Mouse (Mus musculus) MEL (cell line): ENCODE measurements around the gene Tdp1. TPM values are rescaled to one million over a fixed set of nuclear protein-coding genes. Genes with fewer than 3 reads are reported as not detected.
A peak's percentile ranks its signal among the peaks of the same experiment; 100 is the strongest.

Experiments used
- DNase-seq: peaks from one replicate; pipeline ENCODE4 v3.0.0; 2011; ENCODE audit warnings: low read depth, low spot score
- H3K27ac ChIP-seq: 2 replicates; pipeline ENCODE4 v1.5.1; 2012; ENCODE audit warnings: low read depth, mild to moderate bottlenecking, control low read depth, low read length, moderate library complexity; ENCODE audit not compliant: control insufficient read depth
- H3K27me3 ChIP-seq, 2 experiments: fragments of 150-350 bp in 1 of 2; sonication (generic) in 1 of 2; 2 replicates each; pipeline ENCODE4 v1.6.1; 2012; ENCODE audit warnings: low read length in 2 of 2, mild to moderate bottlenecking in 2 of 2, improper control_type of control experiment in 1 of 2, moderate library complexity in 1 of 2; ENCODE audit not compliant: insufficient read depth in 2 of 2, control insufficient read depth in 1 of 2
- H3K36me3 ChIP-seq, 2 experiments: 2 replicates each; pipeline ENCODE4 v1.6.1; 2012 to 2014; ENCODE audit warnings: low read length in 2 of 2, improper control_type of control experiment in 1 of 2, inconsistent platforms in 1 of 2, mild to moderate bottlenecking in 1 of 2; ENCODE audit not compliant: insufficient read depth in 2 of 2, control insufficient read depth in 1 of 2
- H3K4me1 ChIP-seq, 2 experiments: fragments of 150-350 bp in 1 of 2; sonication (generic) in 1 of 2; 2 replicates each; pipeline ENCODE4 v1.6.1; 2012; ENCODE audit warnings: low read length in 2 of 2, improper control_type of control experiment in 1 of 2, mild to moderate bottlenecking in 1 of 2; ENCODE audit not compliant: insufficient read depth in 2 of 2, control insufficient read depth in 1 of 2
- H3K4me3 ChIP-seq, 2 experiments: fragments of 150-350 bp in 1 of 2; sonication (generic) in 1 of 2; 2 replicates each; pipeline ENCODE4 v1.5.1; 2012; ENCODE audit warnings: low read depth in 2 of 2, low read length in 2 of 2, mild to moderate bottlenecking in 2 of 2, moderate library complexity in 2 of 2, control low read depth in 1 of 2, improper control_type of control experiment in 1 of 2; ENCODE audit not compliant: control insufficient read depth in 1 of 2, insufficient read depth in 1 of 2
- H3K79me2 ChIP-seq: 2 replicates; pipeline ENCODE4 v1.6.1; 2012; ENCODE audit warnings: mild to moderate bottlenecking, low read length, moderate library complexity; ENCODE audit not compliant: control insufficient read depth, poor library complexity, insufficient read depth
- H3K9ac ChIP-seq: 2 replicates; pipeline ENCODE4 v1.6.1; 2012; ENCODE audit warnings: low read depth, mild to moderate bottlenecking, control low read depth, low read length, moderate library complexity; ENCODE audit not compliant: control insufficient read depth, poor library complexity, severe bottlenecking
- H3K9me3 ChIP-seq: fragments of 150-350 bp; sonication (generic); replicated peaks from 2 replicates; pipeline ENCODE4 v1.6.1; 2012; ENCODE audit warnings: mild to moderate bottlenecking, low read length, improper control_type of control experiment, moderate library complexity; ENCODE audit not compliant: insufficient read depth
- BHLHE40 ChIP-seq: IDR thresholded peaks from 2 replicates; pipeline ENCODE4 v1.6.1; 2012; ENCODE audit warnings: low read depth, mild to moderate bottlenecking, inconsistent platforms, low read length, improper control_type of control experiment, borderline replicate concordance
- CTCF ChIP-seq, 3 experiments: IDR thresholded peaks in 2 of 3; conservative IDR thresholded peaks in 1 of 3; 2 replicates each; pipeline ENCODE4 v1.5.1; 2011 to 2012; ENCODE audit warnings: low read length in 3 of 3, low read depth in 2 of 3, mild to moderate bottlenecking in 2 of 3, improper control_type of control experiment in 1 of 3, inconsistent platforms in 1 of 3, mixed read lengths in 1 of 3, moderate library complexity in 1 of 3; ENCODE audit not compliant: control insufficient read depth in 1 of 3, insufficient read depth in 1 of 3, poor library complexity in 1 of 3, severe bottlenecking in 1 of 3
- E2F4 ChIP-seq: IDR thresholded peaks from 2 replicates; pipeline ENCODE4 v1.6.1; 2011; ENCODE audit warnings: low read depth, low read length, improper control_type of control experiment, borderline replicate concordance
- EP300 ChIP-seq, 2 experiments: IDR thresholded peaks; 2 replicates each; pipeline ENCODE4 v1.6.1; 2011; ENCODE audit warnings: improper control_type of control experiment in 2 of 2, low read length in 2 of 2, low read depth in 1 of 2, mild to moderate bottlenecking in 1 of 2
- GABPA ChIP-seq: IDR thresholded peaks from 2 replicates; pipeline ENCODE4 v1.6.1; 2012; ENCODE audit warnings: low read depth, mild to moderate bottlenecking, inconsistent platforms, low read length, improper control_type of control experiment, moderate library complexity
- HCFC1 ChIP-seq: IDR thresholded peaks from 2 replicates; pipeline ENCODE4 v1.6.1; 2012; ENCODE audit warnings: low read depth, mild to moderate bottlenecking, inconsistent platforms, low read length, improper control_type of control experiment, moderate library complexity
- JUND ChIP-seq: IDR thresholded peaks from 2 replicates; pipeline ENCODE4 v1.6.1; 2011; ENCODE audit warnings: low read depth, mild to moderate bottlenecking, improper control_type of control experiment, low read length
- MEF2A ChIP-seq: IDR thresholded peaks from 2 replicates; pipeline ENCODE4 v1.6.1; 2014; ENCODE audit warnings: low read depth, mild to moderate bottlenecking, inconsistent platforms, low read length, improper control_type of control experiment; ENCODE audit not compliant: poor library complexity, insufficient replicate concordance, severe bottlenecking; ENCODE audit errors: extremely low read depth
- POLR2A ChIP-seq, 2 experiments: IDR thresholded peaks; 2 replicates each; pipeline ENCODE4 v1.6.1; 2011 to 2012; ENCODE audit warnings: low read length in 2 of 2, mild to moderate bottlenecking in 2 of 2, control low read depth in 1 of 2, improper control_type of control experiment in 1 of 2, low read depth in 1 of 2, moderate library complexity in 1 of 2; ENCODE audit not compliant: control insufficient read depth in 1 of 2, insufficient read depth in 1 of 2, poor library complexity in 1 of 2
- RAD21 ChIP-seq: IDR thresholded peaks from 2 replicates; pipeline ENCODE4 v1.6.1; 2011; ENCODE audit warnings: mild to moderate bottlenecking, low read depth, low read length, improper control_type of control experiment
- RCOR1 ChIP-seq: IDR thresholded peaks from 2 replicates; pipeline ENCODE4 v1.6.1; 2012; ENCODE audit warnings: low read depth, mild to moderate bottlenecking, inconsistent platforms, low read length, improper control_type of control experiment
- SMC3 ChIP-seq: IDR thresholded peaks from 2 replicates; pipeline ENCODE4 v1.6.1; 2011; ENCODE audit warnings: low read depth, low read length, improper control_type of control experiment
- TAL1 ChIP-seq: IDR thresholded peaks from 2 replicates; pipeline ENCODE4 v1.6.1; 2012; ENCODE audit warnings: mild to moderate bottlenecking, inconsistent platforms, low read length, moderate library complexity, mixed read lengths
- TBP ChIP-seq: IDR thresholded peaks from 2 replicates; pipeline ENCODE4 v1.8.0; 2011; ENCODE audit warnings: low read depth, low read length, improper control_type of control experiment
- USF1 ChIP-seq: IDR thresholded peaks from 2 replicates; pipeline ENCODE4 v1.6.1; 2014; ENCODE audit warnings: low read depth, mild to moderate bottlenecking, inconsistent platforms, low read length, improper control_type of control experiment, moderate library complexity
- ZC3H11A ChIP-seq: IDR thresholded peaks from 2 replicates; pipeline ENCODE4 v1.6.1; 2012; ENCODE audit warnings: low read depth, mild to moderate bottlenecking, inconsistent platforms, low read length, improper control_type of control experiment
- polyA plus RNA-seq, 2 experiments: library from polyadenylated mRNA; stranded (reverse) in 1 of 2; unstranded in 1 of 2; fragments of >175 nt in 1 of 2; fragments of >200 nt in 1 of 2; gene quantifications; 2 replicates each; pipeline versions ENCODE4 v1.2.1 to v1.2.4; 2012; ENCODE audit warnings: low replicate concordance in 2 of 2, low read depth in 1 of 2; ENCODE audit not compliant: insufficient read length in 2 of 2, insufficient read depth in 1 of 2, missing spikeins in 1 of 2
- total RNA-seq: library from RNA; depleted of rRNA; stranded (reverse); fragments of 300-350 nt; gene quantifications from 2 replicates; pipeline ENCODE4 v1.2.3, GENCODE M21; 2012

Tdp1 gene
- total and polyA plus RNA-seq, 3 experiments = 33.2 to 142 (median 94.3) TPM

GRCm38 (mm10) chr12:99859391-99860100, 24.8 kb upstream of the Tdp1 start:
- Histone ChIP-seq H3K4me3 (no peak overlapping the region), H3K79me2 (no peaks in the 10 kb centered on the region), H3K9ac (no peak overlapping the region), H3K27me3 (no peaks in the 10 kb centered on the region), H3K36me3 (0 out of 4 replicates have a peak, but pooled peaks cover 0 to 2% of the 10 kb centered on the region in 2 experiments), H3K4me1 (0 out of 4 replicates have a peak, but pooled peaks cover 0 to 6% of the 10 kb centered on the region in 2 experiments), H3K27ac (no peak overlapping the region), H3K9me3 (no peaks in the 10 kb centered on the region)
- TF ChIP-seq EP300 (IDR thresholded peaks at IDR 0.05; ENCODE audit: low read depth in 1 of 2, low read length in 2 of 2) (no peak), JUND (no peak), TAL1 (no peak), E2F4 (no peak), POLR2A (IDR thresholded peaks at IDR 0.05; ENCODE audit: control insufficient read depth in 1 of 2, insufficient read depth in 1 of 2, low read depth in 1 of 2, low read length in 2 of 2, poor library complexity in 1 of 2) (no peak), CTCF (IDR thresholded peaks at IDR 0.05 in 2 of 3, conservative IDR thresholded peaks at IDR 0.05 in 1 of 3; ENCODE audit: control insufficient read depth in 1 of 3, insufficient read depth in 1 of 3, low read depth in 2 of 3, low read length in 3 of 3, poor library complexity in 1 of 3, severe bottlenecking in 1 of 3) (no peak), TBP (no peak), BHLHE40 (no peak), GABPA (no peak)
- DNase-seq = no peak

- Histone ChIP-seq H3K9ac (no peak overlapping the region), H3K4me3 (no peak overlapping the region), H3K36me3 (0 out of 4 replicates have a peak, but pooled peaks cover 0 to 2% of the 10 kb centered on the region in 2 experiments), H3K27ac (no peak overlapping the region), H3K4me1 (0 out of 4 replicates have a peak, but pooled peaks cover 0 to 6% of the 10 kb centered on the region in 2 experiments), H3K27me3 (no peaks in the 10 kb centered on the region), H3K79me2 (no peaks in the 10 kb centered on the region), H3K9me3 (no peaks in the 10 kb centered on the region)
- no peak for DNase-seq
- TF ChIP-seq MEF2A = no peak
- peak; percentile 16; the same call in 1 of the 2 replicates for TF ChIP-seq ZC3H11A
- TF ChIP-seq SMC3 = peak; percentile 61
- TF ChIP-seq RCOR1 = no peak
- TF ChIP-seq RAD21 = peak; percentile 56
- TF ChIP-seq HCFC1 = no peak
- no peak for TF ChIP-seq EP300 (IDR thresholded peaks at IDR 0.05; ENCODE audit: low read depth in 1 of 2, low read length in 2 of 2)
- peak in 1 of 3 experiments; percentile 45; a peak in 2 of 6 replicates for TF ChIP-seq CTCF (IDR thresholded peaks at IDR 0.05 in 2 of 3, conservative IDR thresholded peaks at IDR 0.05 in 1 of 3; ENCODE audit: control insufficient read depth in 1 of 3, insufficient read depth in 1 of 3, low read depth in 2 of 3, low read length in 3 of 3, poor library complexity in 1 of 3, severe bottlenecking in 1 of 3)
- TF ChIP-seq USF1 = no peak
These were observed 23.3 kb upstream of the Tdp1 start for GRCm38 (mm10) chr12:99860981-99861380.
